Mouse (Mus musculus): Measurements from ENCODE around the gene Kng1.
"Not testable (repeated sequence)": the region's sequence is repeated elsewhere in the genome, so short reads cannot be mapped to it uniquely, and the experiment has no call there.

The Kng1 gene

DNA sequence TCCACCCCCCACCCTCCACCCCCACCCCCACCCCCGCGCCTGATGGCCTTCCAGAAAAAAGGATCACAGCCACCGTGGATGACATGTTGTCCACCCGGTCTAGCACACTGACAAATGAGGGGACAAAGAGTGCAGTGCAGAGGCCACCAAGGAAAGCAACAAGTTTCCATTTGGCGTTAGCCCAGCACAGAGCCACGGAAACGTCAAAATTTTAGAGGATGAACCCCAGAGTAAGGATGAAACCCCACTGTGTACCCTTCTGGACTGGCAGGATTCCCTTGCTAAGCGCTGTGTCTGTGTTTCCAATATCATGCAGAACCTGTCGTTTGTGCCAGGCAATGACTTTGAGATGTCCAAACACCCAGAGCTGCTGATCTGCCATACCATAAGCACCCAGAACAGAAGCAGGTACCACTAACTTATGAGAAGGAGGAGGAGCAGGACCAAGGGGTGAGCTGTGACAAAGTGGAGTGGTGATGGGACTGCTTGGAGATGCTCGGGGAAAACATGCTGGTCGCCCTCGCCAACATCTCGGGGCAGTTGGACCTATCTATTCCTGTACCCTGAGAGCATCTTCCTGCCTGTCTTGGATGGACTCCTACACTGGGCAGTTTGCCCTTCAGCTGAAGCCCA is 35.8 kb downstream of the Kng1 start:
- no peak for DNase-seq (ENCODE audit: low read depth, low spot score)

DNA sequence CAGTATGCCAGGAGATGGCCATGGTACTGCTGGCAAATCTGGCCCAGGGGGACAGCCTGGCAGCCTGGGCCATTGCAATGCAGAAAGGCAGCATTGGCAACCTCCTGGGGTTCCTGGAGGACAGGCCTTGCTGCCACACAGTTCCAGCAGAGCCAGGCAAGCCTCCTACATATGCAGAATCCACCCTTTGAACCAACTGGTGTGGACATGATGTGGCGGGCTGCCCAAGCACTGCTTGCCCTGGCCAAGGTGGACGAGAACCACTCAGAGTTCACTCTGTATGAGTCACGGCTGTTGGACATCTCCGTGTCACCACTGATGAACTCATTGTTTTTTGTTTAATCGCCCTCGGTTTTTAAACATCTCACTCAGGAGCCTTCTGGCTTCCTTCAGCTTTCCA is 36.5 kb downstream of the Kng1 start:
- DNase-seq (ENCODE audit: low read depth, low spot score) = no peak

DNA sequence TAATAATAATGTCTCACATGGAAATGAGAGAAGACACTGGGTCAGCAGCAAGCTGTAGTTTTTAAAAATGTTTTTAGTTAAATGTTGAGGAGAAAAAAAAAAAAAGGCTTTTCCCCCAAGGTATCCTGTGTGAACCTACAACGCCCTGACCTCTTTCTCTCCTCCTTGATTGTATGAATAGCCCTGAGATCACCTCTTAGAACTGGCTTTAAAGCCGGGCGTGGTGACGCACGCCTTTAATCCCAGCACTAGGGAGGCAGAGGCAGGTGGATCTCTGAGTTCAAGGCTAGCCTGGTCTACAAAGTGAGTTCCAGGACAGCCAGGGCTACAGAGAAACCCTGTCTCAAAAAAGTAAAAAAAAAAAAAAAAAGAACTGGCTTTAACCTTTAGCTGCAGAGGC is 37.9 kb downstream of the Kng1 start:
- DNase-seq (ENCODE audit: low read depth, low spot score) = not testable (repeated sequence)

DNA sequence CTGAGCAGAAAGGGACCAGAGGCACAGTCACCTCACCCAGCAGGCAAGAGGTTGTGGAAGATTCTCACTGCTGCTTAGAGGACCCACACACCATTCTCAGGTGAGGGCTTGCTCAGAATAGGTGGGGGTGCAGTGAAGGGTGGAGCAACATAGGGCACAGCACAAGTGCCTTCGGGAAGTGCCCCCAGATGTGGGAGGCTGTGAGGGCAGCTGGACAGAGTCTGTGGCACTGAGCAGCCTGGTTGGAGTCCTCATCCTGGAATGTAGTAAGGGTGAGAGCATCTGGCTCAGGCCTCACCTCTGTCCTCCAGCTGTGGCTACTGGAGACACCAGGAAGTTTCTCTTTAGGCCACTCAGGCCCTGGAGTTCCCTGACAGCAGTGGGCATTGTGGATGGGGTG is 39.2 kb downstream of the Kng1 start:
- not testable (repeated sequence) for DNase-seq (ENCODE audit: low read depth, low spot score)

DNA sequence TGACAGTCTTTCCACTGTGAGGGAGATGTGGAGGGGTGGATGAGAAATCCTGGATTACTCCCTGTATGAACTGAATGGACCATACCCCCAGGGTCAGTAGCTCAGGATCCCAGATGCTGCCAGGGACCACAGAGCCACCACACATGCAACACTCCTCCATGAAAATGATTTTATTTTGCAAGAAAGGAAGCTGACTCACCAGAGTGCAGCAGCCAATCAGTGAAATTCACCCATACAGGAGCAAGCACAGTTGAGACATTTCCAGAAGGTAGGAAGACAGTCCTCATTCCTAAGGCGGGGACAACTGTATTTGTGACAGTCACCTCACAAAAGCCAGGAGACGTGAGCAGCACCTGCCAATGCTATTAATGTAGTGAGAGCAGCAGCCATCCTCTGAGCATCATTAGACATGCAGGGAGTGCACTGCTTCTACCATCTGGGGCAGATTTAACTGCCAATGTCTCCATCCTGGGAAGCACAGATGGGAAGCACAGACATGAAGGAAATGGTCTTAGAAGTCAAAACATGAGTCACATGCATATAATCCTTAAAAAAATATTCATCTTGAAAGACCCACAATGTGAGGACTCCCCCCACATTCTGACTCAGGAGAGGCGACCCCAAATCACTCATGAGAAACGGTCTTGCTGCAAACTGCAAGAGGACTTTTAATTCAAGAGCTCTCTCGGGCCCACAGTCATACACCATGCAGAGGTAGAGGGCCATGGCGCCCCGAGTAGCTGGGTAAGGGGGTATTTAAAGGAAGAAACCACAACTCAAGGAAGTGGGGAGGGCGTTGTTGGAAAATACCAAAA is 39.8 kb downstream of the Kng1 start:
- DNase-seq (ENCODE audit: low read depth, low spot score) = not testable (repeated sequence)

DNA sequence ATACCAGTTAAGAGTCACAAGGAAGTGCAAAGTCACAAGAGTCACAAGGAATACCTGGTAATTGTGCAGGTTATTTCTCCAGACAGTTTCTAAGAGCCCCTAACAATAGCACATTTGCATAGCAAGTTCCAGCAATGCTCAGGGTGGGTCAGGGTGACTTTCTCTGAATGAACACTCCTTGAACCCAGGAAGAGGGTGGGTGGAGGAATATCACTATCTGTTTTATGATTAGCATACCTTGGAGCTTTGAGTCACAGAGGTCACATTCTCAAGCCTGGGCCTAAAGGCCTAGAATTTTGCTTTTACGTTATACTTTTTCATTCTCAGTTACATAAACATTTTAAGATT is 40.4 kb downstream of the Kng1 start:
- DNase-seq (ENCODE audit: low read depth, low spot score) = not testable (repeated sequence)

DNA sequence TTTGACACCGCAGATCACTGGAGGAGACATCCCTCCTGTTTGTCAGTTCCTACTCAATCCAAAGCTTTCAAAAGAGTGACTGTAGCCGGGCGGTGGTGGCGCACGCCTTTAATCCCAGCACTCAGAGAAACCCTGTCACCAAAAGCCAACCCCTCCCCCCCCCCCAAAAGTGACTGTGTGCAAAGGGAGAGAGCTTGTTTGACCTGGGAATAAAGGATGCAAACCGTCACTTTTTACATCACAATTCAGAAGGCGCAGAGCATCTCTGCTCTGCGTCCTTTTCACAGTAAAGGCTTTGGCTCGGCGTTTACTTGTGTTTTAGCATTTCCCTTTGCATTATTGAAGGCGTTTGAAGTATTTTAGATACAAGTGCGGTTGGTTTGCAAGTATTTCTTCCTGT is 42.0 kb downstream of the Kng1 start:
- no peak for DNase-seq (ENCODE audit: low read depth, low spot score)

DNA sequence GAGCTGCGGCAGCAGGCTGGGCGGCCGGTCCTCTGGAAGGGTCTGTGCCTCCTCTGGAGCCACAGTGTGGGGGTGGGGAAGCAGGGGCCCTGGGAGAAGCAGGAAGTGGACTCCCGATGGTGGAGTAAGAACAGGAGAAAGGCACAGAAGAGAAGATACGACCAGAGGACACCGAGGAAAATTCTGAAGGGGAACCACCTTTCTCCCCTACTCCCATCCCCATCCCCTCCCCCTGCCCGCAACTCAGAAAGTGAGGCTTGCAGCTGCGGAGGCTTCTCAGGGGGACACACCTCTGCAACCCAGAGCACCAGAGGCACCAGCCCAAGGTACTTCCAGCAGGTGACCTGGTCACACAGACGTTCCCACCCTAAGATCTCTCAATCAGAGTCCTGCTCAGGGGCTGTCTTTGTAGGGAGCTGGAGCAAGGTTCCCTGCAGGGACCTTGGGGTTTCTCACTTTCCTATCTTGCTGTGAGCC is 42.5 kb downstream of the Kng1 start:
- DNase-seq (ENCODE audit: low read depth, low spot score) = peak; percentile 51

DNA sequence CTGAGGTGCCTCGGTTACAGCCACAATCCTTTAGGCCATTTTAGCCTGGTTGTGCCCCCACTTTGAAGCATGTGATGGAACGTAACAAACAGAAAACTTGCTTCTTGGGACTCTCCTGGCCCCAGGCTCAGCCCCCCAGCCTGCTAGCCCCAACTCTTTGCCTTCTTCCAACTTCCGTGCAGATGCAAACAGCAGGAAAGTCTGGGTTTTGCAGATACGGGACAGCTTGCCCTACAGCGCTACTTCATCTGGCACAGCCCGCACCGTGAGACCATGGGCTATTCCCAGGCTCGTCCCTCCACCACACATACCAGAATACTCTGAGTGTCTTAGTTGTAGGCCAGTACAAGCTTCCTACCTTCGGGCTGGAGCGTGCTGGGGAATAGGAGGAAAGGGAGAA is 42.9 kb downstream of the Kng1 start:
- no peak for DNase-seq (ENCODE audit: low read depth, low spot score)

DNA sequence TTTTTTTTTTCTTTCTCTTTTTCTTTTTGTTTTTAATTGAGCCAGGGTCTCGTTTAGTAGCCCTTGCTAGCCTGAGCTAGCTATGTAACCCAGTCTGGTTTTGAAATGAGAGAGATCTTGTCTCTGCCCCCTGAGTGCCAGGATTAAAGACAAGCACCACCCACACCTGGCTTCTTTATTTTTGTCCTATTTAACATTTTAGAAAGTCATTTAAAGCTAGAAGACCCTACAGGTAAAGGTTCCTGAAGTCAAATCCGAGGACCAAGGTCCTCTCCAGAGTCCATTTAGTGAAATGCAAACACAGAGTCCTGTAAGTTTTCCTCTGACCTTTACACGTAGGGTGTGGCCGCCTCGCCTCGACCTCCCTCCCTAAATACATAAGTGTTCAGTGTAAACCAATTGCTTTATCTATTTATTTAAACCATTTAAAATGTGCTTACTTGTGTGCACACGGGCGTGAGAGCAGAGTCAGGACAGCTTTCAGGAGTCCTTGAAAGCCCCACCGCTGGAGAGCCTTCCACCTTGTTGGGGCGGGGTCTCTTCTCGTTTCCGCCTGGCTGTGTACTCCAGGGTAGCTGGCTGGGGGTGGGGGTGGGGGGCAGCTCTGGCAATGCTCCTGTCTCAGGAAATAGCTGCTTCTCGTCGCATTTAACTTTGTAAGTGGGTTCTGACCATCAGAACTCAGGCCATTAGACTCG is 44.8 kb downstream of the Kng1 start:
- no peak for DNase-seq (ENCODE audit: low read depth, low spot score)

DNA sequence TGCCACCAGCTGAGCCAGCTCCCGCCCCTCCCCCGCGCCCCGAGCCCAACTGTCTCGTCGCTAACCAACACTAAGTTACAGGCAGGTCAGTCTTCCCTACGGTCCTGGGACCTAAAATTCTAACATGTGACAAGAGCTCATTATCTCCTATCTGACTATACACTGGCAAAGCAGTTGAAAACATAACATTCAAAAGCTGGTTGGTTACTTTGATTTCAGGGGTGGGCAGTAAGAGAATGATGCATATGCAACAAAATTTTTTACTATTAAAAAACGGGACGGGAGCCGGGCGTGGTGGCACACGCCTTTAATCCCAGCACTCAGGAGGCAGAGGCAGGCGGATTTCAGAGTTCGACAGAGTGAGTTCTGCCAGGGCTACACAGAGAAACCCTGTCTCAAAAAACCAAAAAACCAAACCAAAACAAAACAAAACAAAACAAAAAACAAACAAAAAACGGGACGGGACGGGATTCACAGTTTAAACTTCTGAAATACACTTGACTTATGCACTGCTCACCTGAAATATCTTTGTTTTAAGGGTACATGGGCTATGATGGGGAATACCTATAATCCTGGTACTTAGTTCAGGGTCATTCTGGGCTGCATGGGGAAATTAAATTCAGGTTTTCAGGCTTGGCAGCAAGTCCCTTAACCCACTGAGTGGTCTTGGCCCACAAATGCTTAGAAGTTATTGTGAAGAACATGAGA is 45.5 kb downstream of the Kng1 start:
- DNase-seq (ENCODE audit: low read depth, low spot score) = no peak

DNA sequence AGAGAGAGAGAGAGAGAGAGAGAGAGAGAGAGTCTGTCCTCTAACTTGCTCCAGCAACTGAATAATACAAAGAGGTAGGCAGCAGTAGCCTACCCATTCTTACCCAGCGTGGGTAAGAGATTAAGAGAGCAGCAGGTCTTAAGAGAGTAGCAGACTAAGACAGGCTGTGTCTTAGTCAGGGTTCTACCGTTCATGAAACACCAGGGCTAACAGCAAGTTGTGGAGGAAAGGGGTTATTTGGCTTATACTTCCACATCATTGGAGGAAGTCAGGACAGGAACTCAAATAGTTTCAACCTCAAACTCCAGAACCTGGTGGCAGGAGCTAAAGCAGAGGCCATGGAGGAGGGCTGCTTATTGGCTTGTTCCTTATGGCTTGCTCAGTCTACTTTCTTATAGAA is 46.2 kb downstream of the Kng1 start:
- no peak for DNase-seq (ENCODE audit: low read depth, low spot score)

DNA sequence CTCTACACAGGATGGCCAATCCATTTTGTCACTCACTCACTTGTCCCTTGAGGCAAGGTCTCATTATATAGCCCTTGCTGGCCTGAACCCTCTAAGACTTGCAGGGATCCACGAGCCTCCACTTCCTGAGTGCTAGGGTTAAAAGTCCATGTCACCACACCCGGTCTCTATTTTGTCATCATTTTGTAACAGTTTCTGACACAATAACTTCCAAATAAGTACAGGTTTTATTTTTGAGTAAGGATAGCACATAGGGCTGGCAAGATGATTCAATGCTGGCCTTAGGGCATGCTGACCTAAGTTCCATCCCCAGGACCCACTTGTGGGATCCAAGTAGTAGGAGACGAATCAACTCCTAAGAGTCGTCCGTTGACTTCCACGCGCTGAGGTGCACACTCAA is 48.5 kb downstream of the Kng1 start:
- no peak for DNase-seq (ENCODE audit: low read depth, low spot score)

DNA sequence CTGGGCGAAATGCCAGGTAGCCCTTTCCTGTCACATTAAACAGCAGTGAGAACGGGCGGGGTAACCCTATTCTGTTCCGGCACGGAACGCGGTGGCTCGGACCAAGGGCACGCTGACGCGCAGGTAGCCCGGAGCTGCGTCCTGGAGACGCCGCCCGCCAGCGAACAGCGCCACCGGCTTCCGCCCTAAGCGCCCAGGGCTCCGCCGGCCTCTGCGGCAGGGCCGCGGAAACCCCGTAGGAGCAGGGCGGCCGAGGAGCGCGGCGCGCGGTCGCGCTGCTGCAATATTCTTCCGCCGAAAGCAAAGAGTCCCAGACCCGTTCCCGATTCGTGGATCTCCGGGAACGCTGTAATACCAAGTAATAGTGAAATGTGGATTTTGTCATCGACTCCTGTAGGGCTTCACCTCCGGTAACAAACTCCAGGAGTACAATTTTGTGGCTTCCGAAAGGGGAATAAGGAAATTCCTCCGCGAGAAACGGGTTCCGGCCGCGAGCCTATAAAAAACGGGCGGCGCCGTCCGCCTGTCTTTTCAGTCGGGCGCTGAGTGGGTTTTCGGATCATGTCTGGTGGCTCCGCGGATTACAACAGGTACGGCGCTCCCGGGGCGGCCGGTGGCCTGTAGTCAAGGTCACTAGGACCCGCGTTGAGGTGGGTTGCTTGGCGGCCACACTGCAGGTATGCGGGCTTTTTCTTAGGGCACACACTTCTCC is 49.7 kb downstream of the Kng1 start, which contains the start of gene Eif4a2:
Gene Eif4a2, plus strand, starts transcription at position 214 of the 712 bp plus-strand sequence.
- DNase-seq (ENCODE audit: low read depth, low spot score) = peak; percentile 94

DNA sequence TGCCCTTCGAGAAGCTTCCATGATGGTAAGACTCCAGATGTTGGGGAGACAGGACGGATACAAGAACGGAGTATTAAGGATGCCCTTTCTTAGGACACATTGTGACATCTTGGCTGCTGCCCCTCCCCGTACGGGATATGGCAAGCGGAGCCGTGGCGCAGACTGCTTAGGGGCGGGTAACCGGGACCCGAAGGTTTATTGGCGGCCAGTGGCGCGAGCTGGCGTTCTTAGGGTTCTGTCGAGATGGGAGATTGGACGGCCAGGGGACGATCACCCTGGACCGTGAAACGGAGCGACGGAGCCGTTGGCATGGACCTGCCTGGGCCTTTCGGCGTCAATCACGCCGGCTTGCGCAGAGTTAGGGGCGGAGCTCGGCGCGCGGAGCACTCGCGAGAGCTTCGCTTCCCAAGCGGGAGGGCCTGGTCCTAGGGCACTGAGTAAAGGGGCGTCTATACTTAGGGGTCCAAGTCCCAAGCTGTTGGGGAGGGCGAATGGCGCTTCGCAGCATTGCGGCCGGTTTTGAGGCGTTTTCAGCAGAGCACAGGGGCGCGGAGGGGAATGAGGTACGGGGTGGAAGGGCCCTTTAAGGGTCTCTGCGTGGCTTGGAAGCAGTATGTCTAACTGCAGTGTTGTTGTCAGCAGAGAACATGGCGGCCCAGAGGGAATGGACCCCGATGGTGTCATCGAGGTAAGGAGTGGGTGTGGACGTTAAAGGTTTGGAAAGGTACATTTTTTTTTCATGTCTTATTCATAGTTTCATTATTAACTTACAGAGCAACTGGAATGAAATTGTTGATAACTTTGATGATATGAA is 50.5 kb downstream of the Kng1 start:
- DNase-seq (ENCODE audit: low read depth, low spot score) = peak; percentile 80

DNA sequence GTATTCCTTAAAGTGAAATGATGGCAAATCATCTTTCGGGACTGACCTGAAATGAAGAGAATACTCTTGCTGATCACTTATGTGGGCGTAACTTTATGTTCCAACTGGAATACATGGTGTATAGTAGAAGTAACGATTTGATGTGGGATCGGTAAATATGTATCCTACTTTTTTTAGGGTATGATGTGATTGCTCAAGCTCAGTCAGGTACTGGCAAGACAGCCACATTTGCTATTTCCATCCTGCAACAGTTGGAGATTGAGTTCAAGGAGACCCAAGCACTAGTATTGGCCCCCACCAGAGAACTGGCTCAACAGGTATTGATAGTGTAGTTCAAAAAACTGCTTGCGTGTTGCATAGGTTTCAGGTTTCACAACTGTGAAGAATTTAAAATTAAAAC is 51.3 kb downstream of the Kng1 start:
- DNase-seq (ENCODE audit: low read depth, low spot score) = no peak

DNA sequence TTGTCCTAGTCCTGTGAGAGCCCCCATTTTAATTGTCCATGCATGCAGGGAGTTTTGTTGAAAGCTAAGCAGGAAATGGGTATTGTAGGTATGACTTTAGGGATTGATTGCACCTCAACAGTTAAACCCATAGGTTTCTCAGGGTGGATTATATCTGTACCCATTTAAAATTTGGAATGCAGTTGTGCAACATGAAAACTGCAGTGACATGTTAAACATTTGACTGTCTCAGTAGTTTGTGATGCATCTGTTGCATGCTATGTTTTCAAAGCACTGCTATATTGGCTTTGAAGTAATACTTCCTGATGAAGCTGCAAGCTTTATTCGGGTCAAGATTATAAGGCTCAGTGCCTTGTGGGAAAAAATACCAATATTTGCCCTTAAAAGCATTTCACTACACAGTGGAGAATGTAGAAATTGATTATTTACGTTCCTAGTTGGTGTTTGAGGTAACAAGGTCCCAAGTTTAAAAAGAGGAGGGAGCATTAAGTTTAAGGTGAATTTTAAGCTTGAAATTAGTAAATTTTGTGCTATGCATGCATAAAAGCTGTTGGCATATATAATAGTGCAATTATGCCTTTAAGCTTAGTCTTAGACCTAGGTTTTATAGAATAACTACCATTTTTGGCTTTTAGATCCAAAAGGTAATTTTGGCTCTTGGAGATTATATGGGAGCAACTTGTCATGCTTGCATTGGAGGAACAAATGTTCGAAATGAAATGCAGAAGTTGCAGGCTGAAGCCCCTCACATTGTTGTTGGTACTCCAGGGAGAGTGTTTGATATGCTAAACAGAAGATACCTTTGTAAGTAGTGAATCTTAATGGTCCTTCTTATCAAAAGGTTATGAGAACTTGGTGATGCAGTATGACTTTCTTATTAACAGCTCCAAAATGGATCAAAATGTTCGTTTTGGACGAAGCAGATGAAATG is 52.0 kb downstream of the Kng1 start:
- DNase-seq (ENCODE audit: low read depth, low spot score) = no peak

DNA sequence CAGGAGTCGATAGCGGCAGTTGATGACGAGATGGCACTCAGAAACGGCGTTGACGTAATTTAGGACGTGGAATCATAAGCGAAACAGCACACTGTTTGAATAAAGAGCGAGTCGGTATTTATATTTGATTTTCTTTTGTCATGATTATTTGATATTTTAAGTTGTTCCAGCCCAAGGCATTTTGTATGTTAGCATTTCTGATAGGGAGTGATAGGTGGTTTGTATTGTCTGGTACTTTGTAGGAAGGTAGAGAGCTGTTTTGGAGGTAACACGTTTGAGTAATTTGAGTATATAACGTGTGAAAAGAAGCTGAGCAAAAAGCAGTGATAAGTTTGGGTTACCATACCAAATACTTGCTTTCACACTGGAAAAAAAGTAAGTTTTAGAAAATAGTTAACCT is 54.7 kb downstream of the Kng1 start:
- DNase-seq (ENCODE audit: low read depth, low spot score) = no peak

DNA sequence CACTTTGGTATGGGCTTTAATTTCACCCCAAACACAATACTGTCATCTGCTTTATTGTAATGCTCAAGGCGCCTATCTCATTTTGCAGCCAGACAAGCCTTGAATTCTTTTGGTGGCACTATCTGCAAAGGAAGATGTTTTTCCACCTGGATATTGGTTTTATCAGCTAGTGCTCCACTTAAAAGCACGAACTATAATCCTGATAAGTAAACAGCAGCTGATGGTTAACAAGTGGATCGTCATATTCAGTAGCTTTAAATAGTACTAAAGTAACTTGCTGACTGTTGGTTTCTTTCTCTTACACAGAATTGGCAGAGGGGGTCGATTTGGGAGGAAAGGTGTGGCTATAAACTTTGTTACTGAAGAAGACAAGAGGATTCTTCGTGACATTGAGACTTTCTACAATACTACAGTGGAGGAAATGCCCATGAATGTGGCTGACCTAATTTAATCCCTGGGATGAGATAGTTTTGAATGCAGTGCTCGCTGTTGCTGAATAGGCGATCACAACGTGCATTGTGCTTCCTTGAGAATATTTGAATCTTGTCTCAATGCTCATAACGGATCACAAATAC is 55.3 kb downstream of the Kng1 start:
- no peak for DNase-seq (ENCODE audit: low read depth, low spot score)

Measured in forelimb bud, embryonic 11.5 days (tissue).